Mouse (Mus musculus) E14TG2a.4 (cell line): ENCODE data around the gene Gm1673.
A peak's percentile ranks its signal among the peaks of the same experiment; 100 is the strongest.
"Not testable (repeated sequence)": the region's sequence is repeated elsewhere in the genome, so short reads cannot be mapped to it uniquely, and the experiment has no call there.

Source experiments
- H3K27me3 ChIP-seq: 2 replicates; pipeline ENCODE4 v1.6.1; 2014; ENCODE audit warnings: low read length, control low read depth; ENCODE audit not compliant: insufficient read depth
- H3K36me3 ChIP-seq: 2 replicates; pipeline ENCODE4 v1.6.1; 2014; ENCODE audit warnings: low read length, control low read depth; ENCODE audit not compliant: insufficient read depth
- H3K4me1 ChIP-seq: replicated peaks from 2 replicates; pipeline ENCODE4 v1.6.1; 2014; ENCODE audit warnings: low read depth, low read length, control low read depth
- H3K4me3 ChIP-seq: replicated peaks from 2 replicates; pipeline ENCODE4 v1.5.1; 2014; ENCODE audit warnings: mild to moderate bottlenecking, low read length
- H3K9me3 ChIP-seq: 2 replicates; pipeline ENCODE4 v1.6.1; 2014; ENCODE audit warnings: low read length, control low read depth
- CTCF ChIP-seq: conservative IDR thresholded peaks from 2 replicates; pipeline ENCODE4 v1.5.1; 2014; ENCODE audit warnings: low read length
- NANOG ChIP-seq: IDR thresholded peaks from 2 replicates; pipeline ENCODE4 v1.6.1; 2014; ENCODE audit warnings: borderline replicate concordance, low read length, mixed read lengths
- POU5F1 ChIP-seq: IDR thresholded peaks from 2 replicates; pipeline ENCODE4 v1.6.1; 2014; ENCODE audit warnings: low read length, borderline replicate concordance

Gene Gm1673

GRCm38 (mm10) chr5:33983309-33984121 lies at the start of gene Gm1673:
Gm1673 (plus strand) TSS chr5:33983433.
- H3K36me3 ChIP-seq: no peaks in the 10 kb centered on the region
- peaks cover 24% of the 10 kb centered on the region for H3K9me3 ChIP-seq
- peak within 1 kb of the TSS; percentile 89 for H3K4me3 ChIP-seq
- TF ChIP-seq NANOG (no peak), POU5F1 (no peak), CTCF (no peak)
- peaks cover 84% of the 10 kb centered on the region for H3K27me3 ChIP-seq
- H3K4me1 ChIP-seq: peaks cover 8% of the 10 kb centered on the region

- no peaks in the 10 kb centered on the region for H3K27me3 ChIP-seq
- H3K4me3 ChIP-seq: peak overlapping the region; percentile 96
- H3K36me3 ChIP-seq: peaks cover 47% of the 10 kb centered on the region
- TF ChIP-seq CTCF (no peak), POU5F1 (no peak), NANOG (no peak)
- H3K9me3 ChIP-seq: no peaks in the 10 kb centered on the region
- peaks cover 42% of the 10 kb centered on the region for H3K4me1 ChIP-seq
Measured at GRCm38 (mm10) chr5:33934081-33934480, 49.2 kb upstream of the Gm1673 start.

GRCm38 (mm10) chr5:33934877-33935276 lies 48.4 kb upstream of the Gm1673 start:
- Histone ChIP-seq H3K27me3 (no peaks in the 10 kb centered on the region), H3K36me3 (peaks cover 43% of the 10 kb centered on the region), H3K4me3 (peak overlapping the region; percentile 96), H3K9me3 (no peaks in the 10 kb centered on the region), H3K4me1 (peaks cover 42% of the 10 kb centered on the region)
- TF ChIP-seq POU5F1 (no peak), NANOG (no peak)

GRCm38 (mm10) chr5:33935700-33936111 lies 47.5 kb upstream of the Gm1673 start:
- H3K4me1 ChIP-seq: peaks cover 42% of the 10 kb centered on the region

GRCm38 (mm10) chr5:33936120-33936707 lies 47.0 kb upstream of the Gm1673 start, which contains the start of gene Nelfa:
Nelfa (minus strand) TSS chr5:33936413.
- peaks cover 4% of the 10 kb centered on the region for H3K9me3 ChIP-seq
- TF ChIP-seq NANOG: no peak
- TF ChIP-seq POU5F1: no peak
- TF ChIP-seq CTCF: no peak
- H3K4me1 ChIP-seq: peaks cover 42% of the 10 kb centered on the region
- H3K36me3 ChIP-seq: peaks cover 40% of the 10 kb centered on the region
- no peaks in the 10 kb centered on the region for H3K27me3 ChIP-seq
- H3K4me3 ChIP-seq: peak within 1 kb of the TSS; percentile 96

More at GRCm38 (mm10) chr5:33935700-33936111, 47.5 kb upstream of the Gm1673 start:
- no peaks in the 10 kb centered on the region for H3K9me3 ChIP-seq
- TF ChIP-seq POU5F1: no peak
- no peak for TF ChIP-seq CTCF
- TF ChIP-seq NANOG: no peak
- H3K4me3 ChIP-seq: peak overlapping the region; percentile 96
- peaks cover 41% of the 10 kb centered on the region for H3K36me3 ChIP-seq
- no peaks in the 10 kb centered on the region for H3K27me3 ChIP-seq

- H3K9me3 ChIP-seq: peaks cover 12% of the 10 kb centered on the region
- peaks cover 39% of the 10 kb centered on the region for H3K4me1 ChIP-seq
- H3K36me3 ChIP-seq: peaks cover 31% of the 10 kb centered on the region
- H3K27me3 ChIP-seq: no peaks in the 10 kb centered on the region
- TF ChIP-seq POU5F1 (no peak), NANOG (no peak), CTCF (no peak)
- peak overlapping the region; percentile 96 for H3K4me3 ChIP-seq
Measured at GRCm38 (mm10) chr5:33937230-33937629, 46.0 kb upstream of the Gm1673 start.

- no peak for TF ChIP-seq POU5F1
- TF ChIP-seq CTCF: no peak
- no peak for TF ChIP-seq NANOG
- Histone ChIP-seq H3K27me3 (no peaks in the 10 kb centered on the region), H3K4me1 (peaks cover 27% of the 10 kb centered on the region), H3K36me3 (peaks cover 28% of the 10 kb centered on the region), H3K4me3 (no peak overlapping the region), H3K9me3 (peaks cover 17% of the 10 kb centered on the region)
Measured at GRCm38 (mm10) chr5:33938448-33938847, 44.8 kb upstream of the Gm1673 start.

- H3K4me1 ChIP-seq, H3K4me3 ChIP-seq, H3K27me3 ChIP-seq, H3K36me3 ChIP-seq: not testable (repeated sequence)
- peak; percentile 25; the same call in 1 of the 2 replicates for TF ChIP-seq CTCF
- peaks cover 62% of the 10 kb centered on the region for H3K9me3 ChIP-seq
Measured at GRCm38 (mm10) chr5:33947035-33947434, 36.2 kb upstream of the Gm1673 start.
